Mouse (Mus musculus) G1E (cell line): ENCODE results near the gene Efna2.

Experiments used
- CTCF ChIP-seq: IDR thresholded peaks from 2 replicates; pipeline ENCODE4 v1.5.1; 2012; ENCODE audit warnings: low read depth, low read length, inconsistent platforms, mixed read lengths
- GATA1 ChIP-seq: IDR thresholded peaks from 2 replicates; pipeline ENCODE4 v1.6.1; 2012; ENCODE audit warnings: borderline replicate concordance, low read length, inconsistent platforms, mixed read lengths
- GATA2 ChIP-seq: IDR thresholded peaks from 2 replicates; pipeline ENCODE4 v1.6.1; 2012; ENCODE audit warnings: low read depth, low read length, inconsistent platforms, borderline replicate concordance
- TAL1 ChIP-seq: conservative IDR thresholded peaks from 2 replicates; pipeline ENCODE4 v1.6.1; 2012; ENCODE audit warnings: low read depth, low read length, inconsistent platforms, mixed read lengths

GRCm38 (mm10) chr10:80238306-80238705 is 59.0 kb downstream of the Efna2 start:
- TF ChIP-seq CTCF (no peak), GATA1 (no peak), GATA2 (no peak), TAL1 (no peak)
